Mouse (Mus musculus): ENCODE measurements around the gene Nt5m.

DNA sequence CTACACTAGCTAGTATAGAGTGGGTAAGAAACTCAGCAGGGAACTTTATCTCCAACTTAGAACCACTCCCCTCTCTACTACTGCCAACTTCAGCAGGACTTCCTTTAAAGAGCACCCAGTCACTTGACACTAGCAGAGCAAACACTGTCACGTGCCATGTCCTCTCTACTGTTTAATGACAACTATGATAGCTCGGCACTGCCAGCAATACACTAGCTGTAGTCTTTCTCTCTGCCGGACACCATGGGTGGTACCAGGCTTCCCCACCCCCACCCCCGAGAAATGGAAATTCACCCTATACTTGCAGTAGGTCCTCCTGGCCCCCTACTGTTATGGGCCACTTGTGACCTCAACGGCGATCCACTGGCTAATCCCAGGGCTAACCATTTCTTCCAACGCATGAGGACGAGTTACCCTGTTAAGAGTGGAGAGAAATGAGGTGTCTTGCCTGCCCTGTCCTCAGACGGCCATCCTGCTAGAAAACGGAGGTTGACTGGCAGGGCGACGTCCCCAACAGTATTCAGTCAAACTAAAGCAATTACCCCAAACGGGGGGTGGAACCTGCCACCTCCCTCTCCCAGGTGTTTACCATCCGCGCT lies 30.1 kb upstream of the Nt5m start:
- TF ChIP-seq POLR2A (IDR thresholded peaks at IDR 0.05; ENCODE audit: extremely low read depth, insufficient read depth, low read length), result no peak
- TF ChIP-seq CTCF (IDR thresholded peaks at IDR 0.05; ENCODE audit: extremely low read depth, insufficient read depth, low read length), result no peak

Data from cortical plate, adult 2 months (tissue).